Mouse (Mus musculus) liver, embryonic 11.5 days (tissue): Measurements from ENCODE around the gene Rora. TPM values are rescaled to one million over a fixed set of nuclear protein-coding genes. Genes with fewer than 3 reads are reported as not detected.

Experiments
- ATAC-seq: fragments of 200-750 bp; cut with Nextera tagmentation; replicated peaks from 2 replicates; pipeline ENCODE4 v1.8.0; 2017; ENCODE audit warnings: moderate number of reproducible peaks, mild to moderate bottlenecking, moderate TSS enrichment, moderate library complexity; ENCODE audit not compliant: low FRiP score
- DNase-seq: peaks from one replicate; pipeline ENCODE4 v3.0.0-alpha.2; 2017; ENCODE audit warnings: low spot score
- H3K27ac ChIP-seq: fragments of 300-500 bp; sonication (generic); 2 replicates; pipeline ENCODE4 v1.5.1; 2014; ENCODE audit warnings: mild to moderate bottlenecking, low read depth, low read length, control low read depth
- H3K27me3 ChIP-seq: fragments of 300-500 bp; sonication (generic); replicated peaks from 2 replicates; pipeline ENCODE4 v1.6.1; 2014; ENCODE audit warnings: low read length, mixed read lengths; ENCODE audit not compliant: control insufficient read depth, insufficient read depth
- H3K36me3 ChIP-seq: fragments of 300-500 bp; sonication (generic); 2 replicates; pipeline ENCODE4 v1.6.1; 2014; ENCODE audit warnings: mild to moderate bottlenecking, low read length, moderate library complexity, mixed read lengths; ENCODE audit not compliant: control insufficient read depth, insufficient read depth
- H3K4me1 ChIP-seq: fragments of 300-500 bp; sonication (generic); replicated peaks from 2 replicates; pipeline ENCODE4 v1.6.1; 2014; ENCODE audit warnings: low read length, mixed read lengths; ENCODE audit not compliant: control insufficient read depth, insufficient read depth
- H3K4me2 ChIP-seq: fragments of 300-500 bp; sonication (generic); 2 replicates; pipeline ENCODE4 v1.6.1; 2014; ENCODE audit warnings: mild to moderate bottlenecking, control low read depth, moderate library complexity
- H3K4me3 ChIP-seq: fragments of 300-500 bp; sonication (generic); 2 replicates; pipeline ENCODE4 v1.5.1; 2014; ENCODE audit warnings: low read depth, low read length, control low read depth
- H3K9ac ChIP-seq: fragments of 300-500 bp; sonication (generic); 2 replicates; pipeline ENCODE4 v1.6.1; 2014; ENCODE audit warnings: low read depth, low read length, control low read depth
- H3K9me3 ChIP-seq: fragments of 300-500 bp; sonication (generic); 2 replicates; pipeline ENCODE4 v1.6.1; 2016; ENCODE audit warnings: low read length, inconsistent platforms, mixed read lengths; ENCODE audit not compliant: control insufficient read depth
- WGBS: fragments of 180-500 bp; shearing (Covaris S2); extraction: QIAGEN DNeasy Blood & Tissue Kit; methylation state at CpG from one replicate; pipeline ENCODE4 v1.1.7; 2014; 5-methylcytosine and 5-hydroxymethylcytosine counted together
- polyA plus RNA-seq: library from polyadenylated mRNA; unstranded; fragments of >200 nt; fragmentation: Nextera tagmentation; extraction: Ambion mirVana; gene quantifications from 2 replicates; pipeline ENCODE4 v1.2.1, GENCODE M21; 2014

The Rora gene
- polyA plus RNA-seq, 1 experiment from 2014 or later = 4.3 TPM

- Histone ChIP-seq H3K27ac (no peak overlapping the region), H3K4me2 (no peak overlapping the region), H3K9ac (no peak overlapping the region), H3K36me3 (no peaks in the 10 kb centered on the region), H3K4me1 (peaks cover 6% of the 10 kb centered on the region; the same call in 1 of the 2 replicates), H3K27me3 (no peaks in the 10 kb centered on the region), H3K4me3 (no peak overlapping the region), H3K9me3 (no peaks in the 10 kb centered on the region)
- WGBS = 77% methylated on average over 6 of the region's 6 CpGs
- ATAC-seq (no peak), DNase-seq (no peak)
These were observed 479.4 kb downstream of the Rora start for GRCm38 (mm10) chr9:69132995-69133394.

GRCm38 (mm10) chr9:69133696-69134095 lies 480.1 kb downstream of the Rora start:
- DNase-seq (no peak), ATAC-seq (no peak)
- Histone ChIP-seq H3K9me3 (no peaks in the 10 kb centered on the region), H3K9ac (no peak overlapping the region), H3K36me3 (no peaks in the 10 kb centered on the region), H3K27me3 (no peaks in the 10 kb centered on the region), H3K27ac (no peak overlapping the region), H3K4me3 (no peak overlapping the region), H3K4me2 (no peak overlapping the region), H3K4me1 (peaks cover 4% of the 10 kb centered on the region; the same call in 1 of the 2 replicates)
- 68% methylated on average over 7 of the region's 7 CpGs for WGBS

GRCm38 (mm10) chr9:69134604-69135003 lies 481.0 kb downstream of the Rora start:
- Histone ChIP-seq H3K9me3 (no peaks in the 10 kb centered on the region), H3K36me3 (no peaks in the 10 kb centered on the region), H3K4me1 (0 out of 2 replicates have a peak, but pooled peaks cover 3% of the 10 kb centered on the region), H3K4me3 (no peak overlapping the region), H3K27me3 (no peaks in the 10 kb centered on the region), H3K9ac (no peak overlapping the region), H3K4me2 (no peak overlapping the region), H3K27ac (no peak overlapping the region)
- DNase-seq (no peak), ATAC-seq (no peak)
- 90% methylated on average over 9 of the region's 9 CpGs for WGBS

- Histone ChIP-seq H3K9ac (no peak overlapping the region), H3K4me1 (0 out of 2 replicates have a peak, but pooled peaks cover 3% of the 10 kb centered on the region), H3K27ac (no peak overlapping the region), H3K9me3 (no peaks in the 10 kb centered on the region), H3K27me3 (no peaks in the 10 kb centered on the region), H3K4me2 (no peak overlapping the region), H3K36me3 (no peaks in the 10 kb centered on the region), H3K4me3 (no peak overlapping the region)
- no peak for DNase-seq
- 82% methylated on average over 5 of the region's 5 CpGs for WGBS
- no peak for ATAC-seq
These were observed 483.2 kb downstream of the Rora start for GRCm38 (mm10) chr9:69136821-69137220.

GRCm38 (mm10) chr9:69137398-69137797 lies 483.8 kb downstream of the Rora start:
- H3K27me3 ChIP-seq = no peaks in the 10 kb centered on the region
- ATAC-seq = no peak

GRCm38 (mm10) chr9:69140144-69140543 lies 486.6 kb downstream of the Rora start:
- no peak for ATAC-seq

More at GRCm38 (mm10) chr9:69137398-69137797, 483.8 kb downstream of the Rora start:
- WGBS = 71% methylated on average over 10 of the region's 10 CpGs
- no peak overlapping the region for H3K27ac ChIP-seq
- DNase-seq = no peak
- no peaks in the 10 kb centered on the region for H3K9me3 ChIP-seq
- H3K4me3 ChIP-seq = no peak overlapping the region
- H3K36me3 ChIP-seq = no peaks in the 10 kb centered on the region
- no peak overlapping the region for H3K4me2 ChIP-seq
- no peak overlapping the region for H3K9ac ChIP-seq
- 0 out of 2 replicates have a peak, but pooled peaks cover 3% of the 10 kb centered on the region for H3K4me1 ChIP-seq

GRCm38 (mm10) chr9:69141859-69142258 lies 488.3 kb downstream of the Rora start:
- ATAC-seq = no peak
- Histone ChIP-seq H3K9ac (no peak overlapping the region), H3K9me3 (no peaks in the 10 kb centered on the region), H3K4me1 (0 out of 2 replicates have a peak, but pooled peaks cover 3% of the 10 kb centered on the region), H3K36me3 (no peaks in the 10 kb centered on the region), H3K27ac (no peak overlapping the region), H3K4me3 (no peak overlapping the region), H3K4me2 (no peak overlapping the region), H3K27me3 (no peaks in the 10 kb centered on the region)
- 49% methylated on average over 4 of the region's 4 CpGs for WGBS
- no peak for DNase-seq

More at GRCm38 (mm10) chr9:69140144-69140543, 486.6 kb downstream of the Rora start:
- Histone ChIP-seq H3K9me3 (no peaks in the 10 kb centered on the region), H3K36me3 (no peaks in the 10 kb centered on the region), H3K4me1 (0 out of 2 replicates have a peak, but pooled peaks cover 3% of the 10 kb centered on the region), H3K27me3 (no peaks in the 10 kb centered on the region), H3K4me3 (no peak overlapping the region), H3K27ac (no peak overlapping the region), H3K9ac (no peak overlapping the region), H3K4me2 (no peak overlapping the region)
- 62% methylated on average over 6 of the region's 6 CpGs for WGBS
- DNase-seq = no peak

- Histone ChIP-seq H3K27ac (no peak overlapping the region), H3K9me3 (no peaks in the 10 kb centered on the region), H3K36me3 (no peaks in the 10 kb centered on the region), H3K4me2 (no peak overlapping the region), H3K27me3 (no peaks in the 10 kb centered on the region), H3K9ac (no peak overlapping the region), H3K4me3 (no peak overlapping the region), H3K4me1 (no peaks in the 10 kb centered on the region)
- no peak for ATAC-seq
- 74% methylated on average over 1 of the region's 1 CpGs for WGBS
- DNase-seq = no peak
These were observed 493.4 kb downstream of the Rora start for GRCm38 (mm10) chr9:69146937-69147336.

GRCm38 (mm10) chr9:69150224-69150623 lies 496.6 kb downstream of the Rora start:
- no peak overlapping the region for H3K9ac ChIP-seq
- no peaks in the 10 kb centered on the region for H3K27me3 ChIP-seq
- ATAC-seq = no peak
- no peak overlapping the region for H3K4me2 ChIP-seq
- no peak for DNase-seq
- H3K36me3 ChIP-seq = no peaks in the 10 kb centered on the region
- no peak overlapping the region for H3K27ac ChIP-seq
- no peak overlapping the region for H3K4me3 ChIP-seq
- H3K4me1 ChIP-seq = no peaks in the 10 kb centered on the region
- H3K9me3 ChIP-seq = no peaks in the 10 kb centered on the region
- WGBS = 57% methylated on average over 14 of the region's 14 CpGs
